Mouse (Mus musculus) 3T3-L1 (cell line): Measurements from ENCODE around the gene Syt10.
A peak's percentile ranks its signal among the peaks of the same experiment; 100 is the strongest.
"Not testable (repeated sequence)": the region's sequence is repeated elsewhere in the genome, so short reads cannot be mapped to it uniquely, and the experiment has no call there.

Experiments used
- DNase-seq: peaks from one replicate; pipeline ENCODE4 v3.0.0-alpha.2; 2015; ENCODE audit warnings: low read depth, low spot score

Gene Syt10

GRCm38 (mm10) chr15:89841364-89842017 is at the start of gene Syt10:
Gene Syt10 (minus strand): TSS chr15:89841860.
- no peak for DNase-seq

DNA sequence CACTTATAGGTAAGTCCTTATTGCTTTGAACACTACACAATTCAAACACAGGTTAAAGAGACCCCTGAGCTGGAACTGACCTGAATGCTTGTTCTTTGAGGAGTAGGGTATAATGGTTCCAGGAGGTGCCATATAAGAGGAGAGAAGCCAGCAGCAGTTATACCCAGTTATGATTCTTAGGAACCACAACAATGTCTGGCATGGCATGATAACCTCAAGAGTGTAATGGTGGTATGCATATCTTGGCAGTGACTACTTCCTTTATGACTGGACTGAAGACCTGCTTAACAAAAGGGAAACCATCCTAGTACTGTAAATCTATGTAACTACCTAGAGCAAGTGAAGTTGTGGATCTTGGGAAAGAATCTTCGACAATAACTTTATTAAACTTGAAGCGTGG is 42.1 kb upstream of the Syt10 start:
- DNase-seq = peak; percentile 79

DNA sequence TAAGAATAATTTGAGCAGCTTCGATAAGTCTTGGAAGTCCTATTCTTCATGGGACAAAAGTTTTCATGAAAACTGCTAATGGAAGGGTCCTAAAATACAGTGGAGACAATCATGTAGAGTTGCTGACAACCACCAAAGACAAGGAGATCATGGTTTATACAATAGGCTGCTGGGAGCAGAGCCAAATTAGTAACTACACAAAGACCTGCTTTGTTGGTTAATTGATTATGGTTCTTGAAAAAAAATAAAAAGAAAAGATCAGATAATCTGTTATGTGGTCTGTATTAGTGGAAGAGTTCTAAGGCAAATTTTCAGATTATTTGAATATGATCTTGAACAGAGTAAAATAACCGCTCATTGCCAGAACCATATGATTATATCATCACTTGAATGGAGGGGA is 37.3 kb upstream of the Syt10 start:
- DNase-seq = no peak

DNA sequence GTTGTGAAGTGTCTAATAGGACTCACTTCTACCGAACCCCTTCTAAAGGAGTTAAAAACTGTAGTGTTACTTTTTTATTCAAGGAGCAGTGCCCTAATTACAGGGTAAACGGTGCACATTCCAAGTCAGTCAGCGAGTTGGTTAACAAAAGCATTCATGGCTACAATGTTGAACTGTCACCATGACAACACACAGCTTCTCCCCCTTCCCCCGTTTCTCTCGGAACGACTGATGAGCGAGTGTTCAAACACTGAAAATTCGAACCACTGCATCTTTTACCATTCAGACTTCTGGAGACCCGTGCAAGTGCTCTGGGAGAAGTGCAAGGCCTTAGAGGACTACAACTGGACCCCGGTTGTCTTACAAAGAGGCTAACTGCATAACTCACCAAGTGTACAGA is 25.6 kb downstream of the Syt10 start:
- DNase-seq = no peak

GRCm38 (mm10) chr15:89804478-89804877 is 37.2 kb downstream of the Syt10 start:
- no peak for DNase-seq

GRCm38 (mm10) chr15:89779928-89780327 is 61.7 kb downstream of the Syt10 start:
- DNase-seq = no peak

DNA sequence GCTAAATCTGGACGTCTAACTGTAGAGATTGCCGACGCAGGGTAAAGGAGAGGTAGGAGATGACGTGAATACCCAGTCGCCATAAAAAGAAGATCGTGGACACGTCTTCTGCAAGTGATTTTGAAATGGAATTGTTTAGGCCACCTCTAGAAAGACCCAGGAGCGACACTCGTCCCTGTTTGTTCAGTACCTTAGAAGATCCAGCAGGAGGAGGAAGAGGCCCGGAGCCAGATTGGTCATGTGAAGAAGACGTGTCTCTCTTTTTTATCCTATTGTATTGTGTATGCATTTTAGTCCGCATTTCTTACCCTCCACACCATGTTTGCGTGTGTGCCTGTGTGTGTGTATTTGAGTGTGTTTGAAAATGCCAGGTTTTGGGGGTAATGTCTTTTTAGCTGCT is 75.6 kb downstream of the Syt10 start:
- not testable (repeated sequence) for DNase-seq

- DNase-seq = no peak
Measured at GRCm38 (mm10) chr15:89733611-89734010, 108.0 kb downstream of the Syt10 start.
